Mouse (Mus musculus) hindbrain, embryonic 15.5 days (tissue): ENCODE results near the gene Dpp8. TPM values are rescaled to one million over a fixed set of nuclear protein-coding genes. Genes with fewer than 3 reads are reported as not detected.
A peak's percentile ranks its signal among the peaks of the same experiment; 100 is the strongest.
"Not testable (repeated sequence)": the region's sequence is repeated elsewhere in the genome, so short reads cannot be mapped to it uniquely, and the experiment has no call there.

Experiments used
- ATAC-seq: fragments of 200-750 bp; cut with Nextera tagmentation; 2 replicates; pipeline ENCODE4 v1.8.0; 2017; ENCODE audit warnings: low read depth, moderate number of reproducible peaks, moderate TSS enrichment; ENCODE audit not compliant: low FRiP score
- H3K27ac ChIP-seq: fragments of 300-500 bp; sonication (generic); replicated peaks from 2 replicates; pipeline ENCODE4 v1.5.1; 2015; ENCODE audit warnings: mild to moderate bottlenecking, inconsistent platforms
- H3K27me3 ChIP-seq: fragments of 300-500 bp; sonication (generic); 2 replicates; pipeline ENCODE4 v1.6.1; 2015; ENCODE audit warnings: control low read depth, inconsistent platforms
- H3K36me3 ChIP-seq: fragments of 300-500 bp; sonication (generic); 2 replicates; pipeline ENCODE4 v1.6.1; 2015; ENCODE audit warnings: control low read depth, inconsistent platforms
- H3K4me1 ChIP-seq: fragments of 300-500 bp; sonication (generic); replicated peaks from 2 replicates; pipeline ENCODE4 v1.6.1; 2015; ENCODE audit warnings: control low read depth, inconsistent platforms
- H3K4me2 ChIP-seq: fragments of 300-500 bp; sonication (generic); 2 replicates; pipeline ENCODE4 v1.6.1; 2015; ENCODE audit warnings: moderate library complexity, mild to moderate bottlenecking, inconsistent platforms
- H3K4me3 ChIP-seq: fragments of 300-500 bp; sonication (generic); 2 replicates; pipeline ENCODE4 v1.5.1; 2015; ENCODE audit warnings: mild to moderate bottlenecking, inconsistent platforms
- H3K9ac ChIP-seq: fragments of 300-500 bp; sonication (generic); 2 replicates; pipeline ENCODE4 v1.6.1; 2015; ENCODE audit warnings: inconsistent platforms
- H3K9me3 ChIP-seq: fragments of 300-500 bp; sonication (generic); 2 replicates; pipeline ENCODE4 v1.6.1; 2016; ENCODE audit warnings: control low read depth, inconsistent platforms
- WGBS: fragments of 180-500 bp; shearing (Covaris S2); methylation state at CpG from one replicate; pipeline ENCODE4 v1.1.7; 2015; 5-methylcytosine and 5-hydroxymethylcytosine counted together
- polyA plus RNA-seq: library from polyadenylated mRNA; unstranded; fragments of >200 nt; fragmentation: Nextera tagmentation; extraction: Ambion mirVana; gene quantifications from 2 replicates; pipeline ENCODE4 v1.2.1, GENCODE M21; 2015

The Dpp8 gene
- polyA plus RNA-seq, 1 experiment from 2014 or later, result 39.5 TPM

- Histone ChIP-seq H3K27me3 (no peaks in the 10 kb centered on the region), H3K4me2 (no peak overlapping the region), H3K36me3 (no peaks in the 10 kb centered on the region), H3K27ac (no peak overlapping the region), H3K4me1 (peaks cover 6% of the 10 kb centered on the region), H3K9me3 (no peaks in the 10 kb centered on the region), H3K9ac (no peak overlapping the region), H3K4me3 (no peak overlapping the region)
- 77% methylated on average over 7 of the region's 7 CpGs for WGBS
- ATAC-seq, result no peak
Measured at GRCm38 (mm10) chr9:65027241-65027640, 5.0 kb upstream of the Dpp8 start.

- no peak for ATAC-seq
- no peak overlapping the region for H3K27ac ChIP-seq
- no peaks in the 10 kb centered on the region for H3K9me3 ChIP-seq
- no peaks in the 10 kb centered on the region for H3K36me3 ChIP-seq
- H3K4me2 ChIP-seq, result no peak overlapping the region
- no peak overlapping the region for H3K4me3 ChIP-seq
- peaks cover 8% of the 10 kb centered on the region for H3K4me1 ChIP-seq
- WGBS, result 93% methylated on average over 5 of the region's 5 CpGs
- no peak overlapping the region for H3K9ac ChIP-seq
- no peaks in the 10 kb centered on the region for H3K27me3 ChIP-seq
Measured at GRCm38 (mm10) chr9:65028313-65028712, 3.9 kb upstream of the Dpp8 start.

GRCm38 (mm10) chr9:65031355-65031754 lies 859 bp upstream of the Dpp8 start:
- WGBS, result 72% methylated on average over 5 of the region's 5 CpGs
- H3K27me3 ChIP-seq, H3K27ac ChIP-seq, ATAC-seq, H3K4me3 ChIP-seq, H3K4me2 ChIP-seq, H3K9ac ChIP-seq, H3K36me3 ChIP-seq, H3K9me3 ChIP-seq: not testable (repeated sequence)
- H3K4me1 ChIP-seq, result peaks cover 18% of the 10 kb centered on the region

- Histone ChIP-seq H3K4me3 (peak overlapping the region; percentile 85), H3K9ac (no peak overlapping the region), H3K4me1 (peaks cover 18% of the 10 kb centered on the region), H3K27ac (no peak overlapping the region), H3K36me3 (0 out of 2 replicates have a peak, but pooled peaks cover 1% of the 10 kb centered on the region), H3K9me3 (no peaks in the 10 kb centered on the region), H3K4me2 (peak overlapping the region; percentile 38), H3K27me3 (no peaks in the 10 kb centered on the region)
- ATAC-seq, result no peak
- WGBS, result 41% methylated on average over 4 of the region's 4 CpGs
Measured at GRCm38 (mm10) chr9:65031894-65032268, 333 bp upstream of the Dpp8 start.

- Histone ChIP-seq H3K27me3 (no peaks in the 10 kb centered on the region), H3K9ac (no peak overlapping the region), H3K36me3 (peaks cover 37% of the 10 kb centered on the region), H3K4me1 (peaks cover 18% of the 10 kb centered on the region), H3K4me2 (no peak overlapping the region), H3K27ac (no peak overlapping the region), H3K9me3 (no peaks in the 10 kb centered on the region), H3K4me3 (no peak overlapping the region)
- ATAC-seq, result no peak
- whole genome bisulfite sequencing, result 74% methylated on average over 1 of the region's 1 CpGs
Measured at GRCm38 (mm10) chr9:65036456-65036855, 4.2 kb downstream of the Dpp8 start.

- Histone ChIP-seq H3K4me2 (no peak overlapping the region), H3K4me1 (peaks cover 17% of the 10 kb centered on the region), H3K9ac (no peak overlapping the region), H3K27me3 (no peaks in the 10 kb centered on the region), H3K9me3 (no peaks in the 10 kb centered on the region), H3K4me3 (no peak overlapping the region), H3K36me3 (peaks cover 41% of the 10 kb centered on the region), H3K27ac (no peak overlapping the region)
- 78% methylated on average over 8 of the region's 8 CpGs for WGBS
- no peak for ATAC-seq
Measured at GRCm38 (mm10) chr9:65036861-65037260, 4.6 kb downstream of the Dpp8 start.

GRCm38 (mm10) chr9:65041430-65041829 lies 9.2 kb downstream of the Dpp8 start:
- Histone ChIP-seq H3K9ac (no peak overlapping the region), H3K36me3 (peaks cover 75% of the 10 kb centered on the region), H3K27ac (no peak overlapping the region), H3K27me3 (no peaks in the 10 kb centered on the region), H3K9me3 (no peaks in the 10 kb centered on the region), H3K4me3 (no peak overlapping the region), H3K4me1 (no peaks in the 10 kb centered on the region), H3K4me2 (no peak overlapping the region)
- 94% methylated on average over 5 of the region's 5 CpGs for WGBS
- ATAC-seq, result no peak

- H3K27ac ChIP-seq, result no peak overlapping the region
- H3K36me3 ChIP-seq, result peaks cover 80% of the 10 kb centered on the region
- H3K27me3 ChIP-seq, result no peaks in the 10 kb centered on the region
- no peak for ATAC-seq
- H3K9ac ChIP-seq, result no peak overlapping the region
- H3K9me3 ChIP-seq, result no peaks in the 10 kb centered on the region
- no peak overlapping the region for H3K4me2 ChIP-seq
- 94% methylated on average over 1 of the region's 1 CpGs for WGBS
- H3K4me3 ChIP-seq, result no peak overlapping the region
- H3K4me1 ChIP-seq, result no peaks in the 10 kb centered on the region
Measured at GRCm38 (mm10) chr9:65046993-65047392, 14.8 kb downstream of the Dpp8 start.

GRCm38 (mm10) chr9:65049422-65049821 lies 17.2 kb downstream of the Dpp8 start:
- Histone ChIP-seq H3K4me2 (no peak overlapping the region), H3K27me3 (no peaks in the 10 kb centered on the region), H3K36me3 (peaks cover 80% of the 10 kb centered on the region), H3K9me3 (no peaks in the 10 kb centered on the region), H3K9ac (no peak overlapping the region), H3K4me3 (no peak overlapping the region), H3K4me1 (no peaks in the 10 kb centered on the region), H3K27ac (no peak overlapping the region)
- WGBS, result 97% methylated on average over 5 of the region's 5 CpGs
- ATAC-seq, result no peak

GRCm38 (mm10) chr9:65050981-65051380 lies 18.8 kb downstream of the Dpp8 start:
- Histone ChIP-seq H3K4me2 (no peak overlapping the region), H3K4me3 (no peak overlapping the region), H3K27me3 (no peaks in the 10 kb centered on the region), H3K9ac (no peak overlapping the region), H3K4me1 (no peaks in the 10 kb centered on the region), H3K9me3 (no peaks in the 10 kb centered on the region), H3K27ac (no peak overlapping the region), H3K36me3 (peaks cover 83% of the 10 kb centered on the region)
- 99% methylated on average over 3 of the region's 3 CpGs for WGBS
- no peak for ATAC-seq

- Histone ChIP-seq H3K9me3 (no peaks in the 10 kb centered on the region), H3K27ac (no peak overlapping the region), H3K9ac (no peak overlapping the region), H3K4me1 (no peaks in the 10 kb centered on the region), H3K27me3 (no peaks in the 10 kb centered on the region), H3K4me3 (no peak overlapping the region), H3K4me2 (no peak overlapping the region), H3K36me3 (peaks cover 74% of the 10 kb centered on the region)
- ATAC-seq, result no peak
- 93% methylated on average over 7 of the region's 7 CpGs for WGBS
Measured at GRCm38 (mm10) chr9:65064251-65064650, 32.0 kb downstream of the Dpp8 start.

GRCm38 (mm10) chr9:65070587-65070986 lies 38.4 kb downstream of the Dpp8 start:
- no peak for ATAC-seq
- H3K27me3 ChIP-seq, result no peaks in the 10 kb centered on the region
- no peak overlapping the region for H3K4me2 ChIP-seq
- H3K9me3 ChIP-seq, result no peaks in the 10 kb centered on the region
- no peak overlapping the region for H3K9ac ChIP-seq
- H3K4me1 ChIP-seq, result no peaks in the 10 kb centered on the region
- no peak overlapping the region for H3K4me3 ChIP-seq
- no peak overlapping the region for H3K27ac ChIP-seq
- 95% methylated on average over 3 of the region's 3 CpGs for WGBS
- peaks cover 47% of the 10 kb centered on the region for H3K36me3 ChIP-seq

- H3K9me3 ChIP-seq, result no peaks in the 10 kb centered on the region
- H3K4me1 ChIP-seq, result no peaks in the 10 kb centered on the region
- H3K9ac ChIP-seq, result no peak overlapping the region
- no peak overlapping the region for H3K27ac ChIP-seq
- H3K27me3 ChIP-seq, result no peaks in the 10 kb centered on the region
- H3K36me3 ChIP-seq, result peaks cover 33% of the 10 kb centered on the region
- ATAC-seq, result no peak
- H3K4me3 ChIP-seq, result no peak overlapping the region
- H3K4me2 ChIP-seq, result no peak overlapping the region
- 54% methylated on average over 9 of the region's 9 CpGs for WGBS
Measured at GRCm38 (mm10) chr9:65073555-65073954, 41.3 kb downstream of the Dpp8 start.
